Mouse (Mus musculus) embryonic fibroblast, embryonic 13.5 days (primary cell): Measurements from ENCODE around the gene Lipc.

Source experiments
- CTCF ChIP-seq: IDR thresholded peaks from 2 replicates; pipeline ENCODE4 v1.5.1; 2011; ENCODE audit warnings: mild to moderate bottlenecking, control low read depth, low read length, moderate library complexity, borderline replicate concordance; ENCODE audit not compliant: insufficient read depth
- POLR2A ChIP-seq: IDR thresholded peaks from 2 replicates; pipeline ENCODE4 v1.6.1; 2011; ENCODE audit warnings: low read depth, mild to moderate bottlenecking, control low read depth, low read length, moderate library complexity

GRCm38 (mm10) chr9:70962781-70963455 is 10.9 kb upstream of the Lipc start:
- no peak for TF ChIP-seq POLR2A
- no peak for TF ChIP-seq CTCF
